Mouse (Mus musculus) heart, adult 2 months (tissue): ENCODE results near the gene Angptl4. TPM values are rescaled to one million over a fixed set of nuclear protein-coding genes. Genes with fewer than 3 reads are reported as not detected.
A peak's percentile ranks its signal among the peaks of the same experiment; 100 is the strongest.

Source experiments
- DNase-seq, 2 experiments: peaks; one replicate each; pipeline ENCODE4 v3.0.0; 2021
- H3K27ac ChIP-seq: fragments of 200-600 bp; 2 replicates; pipeline ENCODE4 v1.8.1; 2022
- H3K27me3 ChIP-seq: fragments of 200-500 bp; 2 replicates; pipeline ENCODE4 v1.6.1; 2012; ENCODE audit warnings: mild to moderate bottlenecking, low read length, inconsistent platforms, mixed read lengths; ENCODE audit not compliant: control insufficient read depth, insufficient read depth
- H3K36me3 ChIP-seq: fragments of 200-500 bp; 2 replicates; pipeline ENCODE4 v1.6.1; 2012; ENCODE audit warnings: low read length, inconsistent platforms; ENCODE audit not compliant: control insufficient read depth, insufficient read depth
- H3K4me1 ChIP-seq: fragments of 200-500 bp; 2 replicates; pipeline ENCODE4 v1.6.1; 2011; ENCODE audit warnings: low read length; ENCODE audit not compliant: control insufficient read depth, insufficient read depth
- H3K4me3 ChIP-seq: fragments of 200-600 bp; 2 replicates; pipeline ENCODE4 v1.8.1; 2022
- H3K79me2 ChIP-seq: fragments of 200-500 bp; replicated peaks from 2 replicates; pipeline ENCODE4 v1.6.1; 2012; ENCODE audit warnings: mild to moderate bottlenecking, inconsistent platforms, low read length, moderate library complexity, mixed read lengths; ENCODE audit not compliant: control insufficient read depth, insufficient read depth
- H3K9ac ChIP-seq: fragments of 200-500 bp; 2 replicates; pipeline ENCODE4 v1.6.1; 2012; ENCODE audit warnings: low read depth, mild to moderate bottlenecking, control low read depth, inconsistent platforms, low read length, mixed read lengths
- CTCF ChIP-seq: fragments of 200-600 bp; IDR thresholded peaks from 2 replicates; pipeline ENCODE4 v1.8.1; 2022; ENCODE audit warnings: antibody characterized with exemption, mild to moderate bottlenecking, moderate library complexity
- EP300 ChIP-seq: fragments of 200-500 bp; IDR thresholded peaks from 2 replicates; pipeline ENCODE4 v1.6.1; 2011; ENCODE audit warnings: low read depth, low read length, control low read depth; ENCODE audit not compliant: insufficient read depth
- POLR2A ChIP-seq: fragments of 200-500 bp; IDR thresholded peaks from 2 replicates; pipeline ENCODE4 v1.6.1; 2011; ENCODE audit warnings: mild to moderate bottlenecking, low read depth, low read length, control low read depth; ENCODE audit not compliant: insufficient read depth
- WGBS: fragments of 180-500 bp; shearing (Covaris S2); methylation state at CpG from one replicate; pipeline ENCODE4 v1.1.7; 2018; 5-methylcytosine and 5-hydroxymethylcytosine counted together
- intact Hi-C: fragments of 180-260 bp; cut with DNase I; formaldehyde crosslinking; loops from one replicate; pipeline ENCODE4 v1.15.1; 2025
- polyA plus RNA-seq: library from polyadenylated mRNA; depleted of rRNA; stranded (reverse); fragments of >200 nt; gene quantifications from 2 replicates; pipeline ENCODE4 v1.2.3, GENCODE M21; 2012
- total RNA-seq, 2 experiments: library from RNA; stranded (reverse); gene quantifications; 2 replicates each; pipeline ENCODE4 v1.2.3; 2021

Gene Angptl4
- total and polyA plus RNA-seq, 3 experiments = 4.7 to 18.9 (median 7.2) TPM

DNA sequence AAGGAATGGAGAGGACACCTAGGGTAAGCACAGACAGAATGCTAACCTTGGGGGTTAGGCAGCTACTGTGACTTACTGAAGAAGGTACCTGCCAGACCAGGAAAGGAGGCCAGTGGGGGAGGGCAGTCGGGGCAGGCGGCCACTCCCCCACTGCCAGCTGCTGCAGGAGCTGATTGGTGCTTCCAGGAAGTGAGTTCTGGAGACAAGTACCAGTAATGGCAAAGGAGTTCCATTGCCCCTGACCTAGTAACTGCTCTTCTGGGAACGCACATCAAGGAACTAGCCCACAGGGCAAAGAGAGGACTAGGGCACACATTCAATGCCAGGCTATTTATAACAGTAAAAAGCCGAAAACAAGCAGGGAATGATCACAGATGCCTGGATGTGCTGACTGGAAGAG is 24.4 kb downstream of the Angptl4 start:
- peaks cover 43% of the 10 kb centered on the region for H3K4me1 ChIP-seq
- H3K79me2 ChIP-seq = peaks cover 5% of the 10 kb centered on the region
- H3K4me3 ChIP-seq = no peak overlapping the region; the same call in 1 of the 2 replicates
- intact Hi-C loops = loop anchor here (2.0 kb wide), 2 partner anchors 22 to 38 kb away; partner anchors contain the start of gene March2
- no peaks in the 10 kb centered on the region for H3K27me3 ChIP-seq
- peak in 1 of 2 experiments; percentile 63 for DNase-seq
- TF ChIP-seq CTCF (no peak), EP300 (0 out of 2 replicates have a peak, but pooled peaks have one; percentile 39)
- 24% methylated on average over 4 of the region's 4 CpGs for WGBS
- no peak overlapping the region for H3K9ac ChIP-seq
- H3K36me3 ChIP-seq = peaks cover 30% of the 10 kb centered on the region
- peak overlapping the region; percentile 93 for H3K27ac ChIP-seq

- no peak overlapping the region for H3K9ac ChIP-seq
- TF ChIP-seq POLR2A (no peak), EP300 (0 out of 2 replicates have a peak, but pooled peaks have one; percentile 45)
- no peaks in the 10 kb centered on the region for H3K27me3 ChIP-seq
- peaks cover 5% of the 10 kb centered on the region for H3K79me2 ChIP-seq
- intact Hi-C loops = loop anchor here (2.0 kb wide), 2 partner anchors 23 to 37 kb away; partner anchors contain the start of gene March2
- WGBS = 34% methylated on average over 3 of the region's 3 CpGs
- peaks cover 46% of the 10 kb centered on the region for H3K4me1 ChIP-seq
- peak overlapping the region; percentile 93 for H3K27ac ChIP-seq
- no peak overlapping the region for H3K4me3 ChIP-seq
- peak; percentile 59 to 72 for DNase-seq
- peaks cover 32% of the 10 kb centered on the region for H3K36me3 ChIP-seq
Measured at GRCm38 (mm10) chr17:33756108-33756790, 25.4 kb downstream of the Angptl4 start.

GRCm38 (mm10) chr17:33755418-33756107 is 26.1 kb downstream of the Angptl4 start:
- H3K79me2 ChIP-seq = peaks cover 5% of the 10 kb centered on the region
- no peak for TF ChIP-seq POLR2A
- no peak for TF ChIP-seq EP300
- no peak for TF ChIP-seq CTCF
- peaks cover 33% of the 10 kb centered on the region for H3K36me3 ChIP-seq
- WGBS = 34% methylated on average over 10 of the region's 10 CpGs
- DNase-seq = peak in 1 of 2 experiments; percentile 15
- intact Hi-C loops = loop anchor here (2.0 kb wide), 2 partner anchors 23 to 37 kb away; partner anchors contain the start of gene March2
- H3K9ac ChIP-seq = no peak overlapping the region; the same call in 1 of the 2 replicates
- no peaks in the 10 kb centered on the region for H3K27me3 ChIP-seq
- peaks cover 51% of the 10 kb centered on the region for H3K4me1 ChIP-seq
- H3K4me3 ChIP-seq = no peak overlapping the region
- peak overlapping the region; percentile 93 for H3K27ac ChIP-seq

GRCm38 (mm10) chr17:33754656-33755055 is 27.0 kb downstream of the Angptl4 start:
- TF ChIP-seq POLR2A (no peak), EP300 (no peak), CTCF (peak; percentile 32)
- Histone ChIP-seq H3K9ac (no peak overlapping the region), H3K79me2 (peaks cover 5% of the 10 kb centered on the region), H3K36me3 (peaks cover 34% of the 10 kb centered on the region), H3K27ac (peak overlapping the region; percentile 23; the same call in 1 of the 2 replicates), H3K4me3 (no peak overlapping the region), H3K4me1 (peaks cover 54% of the 10 kb centered on the region), H3K27me3 (no peaks in the 10 kb centered on the region)
- intact Hi-C loops = no loop called here
- 83% methylated on average over 1 of the region's 1 CpGs for WGBS
- DNase-seq = no peak

DNA sequence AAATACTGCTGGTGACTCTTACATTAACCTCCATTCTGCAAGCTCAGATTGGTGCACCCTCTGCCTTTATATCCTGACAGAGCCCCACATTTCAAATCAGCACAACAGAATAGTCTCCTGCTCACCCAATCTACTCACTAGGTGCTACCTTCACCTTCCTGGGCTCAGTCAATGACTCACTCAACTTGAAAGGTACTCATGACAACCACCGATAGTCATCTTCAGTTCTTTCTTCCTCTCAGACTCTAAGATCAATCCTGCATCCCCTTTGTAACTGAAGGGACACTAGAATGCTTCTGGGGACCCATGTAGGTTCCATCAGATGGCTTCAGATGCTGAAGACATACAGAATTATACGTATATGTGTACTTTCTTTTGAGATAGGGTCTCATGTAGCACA is 29.3 kb downstream of the Angptl4 start:
- no peak for DNase-seq
- H3K9ac ChIP-seq = no peak overlapping the region
- H3K27ac ChIP-seq = no peak overlapping the region
- TF ChIP-seq POLR2A = no peak
- no peak for TF ChIP-seq EP300
- no peak for TF ChIP-seq CTCF
- H3K4me3 ChIP-seq = no peak overlapping the region
- H3K79me2 ChIP-seq = peaks cover 5% of the 10 kb centered on the region
- H3K4me1 ChIP-seq = peaks cover 41% of the 10 kb centered on the region
- H3K27me3 ChIP-seq = no peaks in the 10 kb centered on the region
- peaks cover 25% of the 10 kb centered on the region for H3K36me3 ChIP-seq
- intact Hi-C loops = no loop called here
- 91% methylated on average over 2 of the region's 2 CpGs for WGBS

DNA sequence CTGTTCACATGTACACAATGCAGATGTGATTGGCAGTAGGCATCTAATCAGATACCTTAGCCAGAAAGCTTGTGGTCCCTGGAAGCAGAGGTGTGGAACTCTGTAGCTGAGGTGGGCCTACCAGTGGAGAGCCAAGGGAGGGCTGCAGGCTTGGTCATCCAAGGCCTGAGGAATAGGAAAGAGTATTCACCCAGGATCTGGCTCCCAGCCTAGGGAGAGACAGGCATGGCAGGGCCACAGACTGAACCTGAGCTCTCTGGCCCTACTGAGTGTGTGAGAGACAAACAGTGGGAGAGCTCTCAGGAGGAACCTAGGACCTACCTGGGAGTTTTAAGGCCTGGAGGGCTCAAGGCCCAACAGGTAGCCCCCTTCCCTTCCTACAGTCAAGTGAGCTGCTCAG is 30.4 kb downstream of the Angptl4 start:
- Histone ChIP-seq H3K27ac (no peak overlapping the region), H3K79me2 (peaks cover 5% of the 10 kb centered on the region), H3K4me3 (no peak overlapping the region), H3K36me3 (peaks cover 20% of the 10 kb centered on the region), H3K27me3 (no peaks in the 10 kb centered on the region), H3K4me1 (peaks cover 35% of the 10 kb centered on the region), H3K9ac (no peak overlapping the region)
- no peak for TF ChIP-seq POLR2A
- no peak for DNase-seq
- intact Hi-C loops = no loop called here
